Mouse (Mus musculus) lung, adult 18-20 months (tissue): ENCODE results near the gene Ptpdc1.

ENCODE experiments used
- DNase-seq, 2 experiments: peaks; one replicate each; pipeline ENCODE4 v3.0.0; 2022; ENCODE audit warnings: mixed read lengths in 2 of 2

Ptpdc1 gene

DNA sequence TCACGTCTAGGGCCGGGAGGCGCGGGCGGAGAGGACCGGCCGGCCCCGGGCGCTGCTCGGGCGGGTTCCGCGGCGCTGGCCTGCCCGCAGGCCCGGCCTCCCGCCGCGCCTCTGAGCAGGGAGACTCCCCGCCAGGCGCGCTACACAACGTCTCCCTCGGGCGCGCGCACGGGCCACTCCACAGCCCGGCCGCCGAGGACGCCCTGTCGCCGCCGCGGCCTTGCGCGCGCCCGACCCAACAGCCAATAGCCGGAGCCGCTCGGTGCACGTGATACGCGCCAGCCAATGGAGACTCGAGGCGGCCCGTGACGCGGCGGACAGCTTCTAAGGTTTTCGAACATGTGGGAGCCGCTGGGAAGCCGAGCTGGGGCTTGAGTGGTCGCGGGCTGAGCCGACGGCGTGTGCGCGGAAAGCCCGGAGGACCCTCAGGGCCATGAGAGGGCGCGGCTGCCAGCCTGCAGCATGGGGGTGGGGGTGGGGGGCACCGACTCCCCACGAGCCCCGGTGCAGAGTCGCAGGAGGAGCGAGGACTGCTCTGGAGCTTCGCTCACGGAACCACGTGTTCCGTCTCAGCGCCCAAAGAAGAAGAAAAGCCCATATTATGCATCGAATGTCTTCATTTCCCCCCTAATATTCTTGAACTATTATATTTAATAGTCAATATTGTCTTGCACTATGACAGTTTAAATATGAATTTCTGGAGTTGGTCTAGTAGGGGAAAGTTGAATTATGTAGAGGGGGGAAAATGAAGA lies at the start of gene Ptpdc1:
Ptpdc1 (minus strand) TSS at position 232 of the 752 bp plus-strand sequence.
- peak; percentile 96 to 97 for DNase-seq

GRCm38 (mm10) chr13:48674609-48675008 lies 49.1 kb upstream of the Ptpdc1 start:
- no peak for DNase-seq

- DNase-seq: no peak
These were observed 46.9 kb upstream of the Ptpdc1 start for GRCm38 (mm10) chr13:48672312-48672840.

GRCm38 (mm10) chr13:48668976-48669534 lies 43.6 kb upstream of the Ptpdc1 start:
- no peak for DNase-seq

DNA sequence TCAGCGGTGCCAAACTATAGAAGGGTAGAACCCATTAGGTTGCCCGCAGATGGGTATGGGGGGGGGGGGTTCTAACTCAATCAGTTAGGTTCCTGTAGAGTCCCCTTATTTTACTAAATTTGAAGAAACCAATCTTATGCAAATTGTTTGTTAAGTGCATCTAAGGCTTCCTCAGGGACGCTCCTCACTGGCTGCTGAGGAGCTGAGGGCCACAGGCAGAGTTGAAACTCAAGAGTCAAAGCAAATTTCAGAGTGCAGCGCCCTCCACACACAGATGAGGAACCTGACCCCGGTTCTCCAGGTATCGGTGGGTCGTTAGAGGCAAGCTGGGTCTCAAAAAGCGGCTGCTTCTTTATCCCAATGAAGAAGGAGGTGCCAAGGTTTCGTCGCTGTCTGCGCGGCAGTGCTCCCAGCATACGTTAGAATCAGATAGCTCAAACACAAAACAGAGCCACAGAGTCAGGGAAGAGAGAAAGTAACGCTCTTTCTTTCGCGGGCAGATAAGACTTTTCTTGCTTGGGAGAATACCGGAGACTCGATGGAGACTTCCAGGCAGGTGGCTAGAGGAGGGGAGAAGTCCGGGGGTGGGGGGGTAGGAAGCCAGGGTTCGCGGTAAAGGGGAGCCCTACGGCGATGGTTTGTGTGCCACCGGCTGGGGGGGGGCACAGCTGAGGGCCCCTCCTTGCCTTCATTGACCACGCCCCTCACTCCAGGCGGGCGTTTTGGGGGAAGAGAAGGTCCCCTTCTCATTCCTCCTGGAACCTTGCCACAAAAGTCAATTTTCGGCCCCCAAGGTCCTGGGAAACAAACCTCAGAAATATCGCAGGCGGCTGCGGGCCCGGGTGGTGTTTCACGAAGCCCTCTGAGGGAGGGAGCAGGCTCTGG lies 42.9 kb upstream of the Ptpdc1 start:
- DNase-seq: no peak

DNA sequence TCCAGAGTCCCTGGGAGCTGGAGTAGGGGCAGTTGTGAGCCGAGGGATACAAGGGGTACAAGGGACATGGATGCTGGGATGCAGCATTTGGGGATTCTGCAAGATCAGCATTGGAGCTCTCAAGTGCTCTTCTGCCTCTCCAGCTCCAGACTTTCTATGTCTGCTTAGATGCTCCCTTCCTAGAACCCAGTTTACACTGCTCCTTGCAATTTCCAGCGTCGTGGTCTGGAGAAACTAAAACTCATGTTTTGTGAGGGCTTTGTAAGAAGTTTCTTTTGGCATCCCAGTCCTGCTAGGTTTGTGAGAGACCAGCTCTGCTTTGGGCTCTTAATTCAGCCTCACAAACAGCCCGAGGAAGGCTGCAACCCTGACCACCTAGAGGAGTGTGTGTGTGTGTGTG lies 42.0 kb upstream of the Ptpdc1 start:
- DNase-seq: no peak

- no peak for DNase-seq
These were observed 40.5 kb upstream of the Ptpdc1 start for GRCm38 (mm10) chr13:48665656-48666597.

GRCm38 (mm10) chr13:48664916-48665655 lies 39.6 kb upstream of the Ptpdc1 start:
- no peak for DNase-seq

- DNase-seq: no peak
These were observed 38.5 kb upstream of the Ptpdc1 start for GRCm38 (mm10) chr13:48663988-48664339.

DNA sequence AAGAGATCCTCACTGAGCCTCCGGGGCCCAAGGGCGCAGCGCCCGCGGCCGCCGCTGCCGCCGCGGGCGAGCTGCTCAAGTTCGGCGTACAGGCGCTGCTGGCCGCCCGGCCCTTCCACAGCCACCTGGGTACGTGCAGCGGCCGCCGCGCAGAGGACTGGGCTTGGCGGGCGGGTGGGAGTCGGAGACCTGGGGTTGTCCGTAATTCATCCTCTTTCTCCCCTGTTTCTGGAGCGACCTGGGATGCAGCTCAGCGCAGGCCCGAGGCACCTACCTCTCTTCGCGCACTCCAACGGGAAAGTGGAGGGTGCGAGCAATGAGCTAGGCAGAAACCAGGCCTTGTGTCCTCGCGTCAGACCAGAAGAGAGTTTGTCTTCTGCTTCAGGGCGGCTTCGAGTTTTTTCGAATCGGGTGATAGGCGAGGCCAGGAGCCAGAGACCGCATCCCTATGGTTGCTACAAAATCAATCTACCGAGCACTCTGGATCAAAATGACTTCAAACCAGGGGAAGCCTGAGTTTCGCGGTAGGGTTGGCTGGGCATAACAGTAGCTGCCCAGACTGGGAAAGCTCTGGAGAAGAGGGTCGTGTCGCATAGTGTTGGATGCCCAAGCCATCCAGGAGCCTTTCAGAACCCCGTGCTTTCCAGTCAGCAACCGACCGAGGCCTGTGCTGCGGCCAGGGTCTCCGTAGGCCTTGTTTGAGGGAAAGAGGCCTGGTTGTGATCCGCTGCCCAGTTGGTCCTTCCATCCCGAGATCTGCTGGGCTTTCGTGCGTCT lies 37.9 kb upstream of the Ptpdc1 start:
- DNase-seq: no peak

DNA sequence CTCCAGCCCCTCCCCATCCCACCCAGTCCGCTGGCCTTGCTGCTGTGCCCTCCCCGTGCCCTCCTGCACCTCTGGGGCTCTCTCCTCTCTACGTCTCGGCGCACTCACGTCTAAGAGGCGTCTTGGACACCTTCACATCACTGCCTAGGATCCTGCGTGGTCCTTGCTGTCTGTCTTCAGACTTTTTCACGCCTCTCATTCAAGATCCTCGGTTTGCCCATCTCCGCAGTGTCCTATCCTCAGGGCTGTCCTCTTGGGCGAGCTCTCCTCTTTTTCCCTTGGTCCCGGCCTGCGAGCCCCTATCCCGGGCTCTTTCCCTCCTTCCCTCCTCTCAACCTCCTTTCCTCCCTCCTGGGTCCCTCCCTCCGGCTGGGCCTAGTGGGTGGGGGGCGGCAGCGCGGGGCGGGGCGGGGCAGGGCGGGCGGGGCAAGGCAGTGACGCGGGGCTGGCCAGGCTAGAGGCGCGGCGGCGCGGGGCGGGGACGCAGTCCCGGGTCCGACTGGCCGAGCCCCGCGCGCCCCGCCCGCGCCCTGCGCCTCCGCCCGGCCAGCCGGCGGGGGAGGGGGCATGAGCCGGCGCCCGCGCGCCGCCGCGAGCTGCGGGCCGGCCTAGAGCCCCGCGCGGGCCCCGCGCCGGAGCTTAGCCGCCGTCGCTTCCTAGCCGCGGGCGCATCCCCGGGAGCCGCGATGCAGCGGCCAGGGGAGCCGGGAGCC lies 37.1 kb upstream of the Ptpdc1 start, which contains the start of gene Barx1:
Barx1 (plus strand) TSS at position 568 of the 713 bp plus-strand sequence.
- no peak for DNase-seq

DNA sequence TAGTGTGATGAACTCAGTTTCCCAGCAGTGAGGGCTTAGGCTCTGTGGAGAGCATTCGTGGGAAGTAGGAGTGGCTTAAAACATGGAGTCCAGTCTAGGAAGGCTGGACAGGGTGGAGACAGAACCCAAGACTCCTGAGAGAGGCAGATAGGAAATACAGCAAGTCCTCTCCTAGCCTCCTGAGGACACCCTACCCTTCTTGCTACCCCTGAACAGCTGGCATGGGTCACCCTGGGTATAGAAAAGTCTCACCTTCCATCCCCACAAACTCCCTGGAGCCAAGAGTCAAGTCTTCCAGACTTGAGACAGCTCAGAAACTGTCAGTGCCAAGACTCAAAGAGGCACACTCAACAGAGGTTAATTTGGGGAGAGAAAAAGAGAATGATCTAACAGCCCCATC lies 36.1 kb upstream of the Ptpdc1 start:
- no peak for DNase-seq

DNA sequence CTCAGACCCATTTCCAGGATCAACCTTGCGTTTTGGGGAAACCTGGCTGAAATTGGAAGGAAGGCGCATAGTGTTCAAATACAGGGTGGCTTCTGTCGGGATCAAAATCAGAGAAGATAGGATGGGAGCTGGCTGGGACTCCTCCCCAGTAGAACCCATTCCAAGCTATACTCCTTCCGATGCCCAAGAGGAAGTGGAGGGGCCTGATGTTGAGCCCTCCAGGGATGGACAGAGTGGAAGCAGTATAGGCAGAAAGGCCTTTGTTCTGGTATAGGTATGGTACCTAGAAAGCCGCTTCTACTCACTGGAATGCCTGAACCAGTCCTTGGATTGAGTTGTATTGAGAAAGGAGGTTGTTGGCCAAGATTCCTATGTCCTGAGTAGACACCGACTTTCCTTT lies 35.3 kb upstream of the Ptpdc1 start:
- no peak for DNase-seq

DNA sequence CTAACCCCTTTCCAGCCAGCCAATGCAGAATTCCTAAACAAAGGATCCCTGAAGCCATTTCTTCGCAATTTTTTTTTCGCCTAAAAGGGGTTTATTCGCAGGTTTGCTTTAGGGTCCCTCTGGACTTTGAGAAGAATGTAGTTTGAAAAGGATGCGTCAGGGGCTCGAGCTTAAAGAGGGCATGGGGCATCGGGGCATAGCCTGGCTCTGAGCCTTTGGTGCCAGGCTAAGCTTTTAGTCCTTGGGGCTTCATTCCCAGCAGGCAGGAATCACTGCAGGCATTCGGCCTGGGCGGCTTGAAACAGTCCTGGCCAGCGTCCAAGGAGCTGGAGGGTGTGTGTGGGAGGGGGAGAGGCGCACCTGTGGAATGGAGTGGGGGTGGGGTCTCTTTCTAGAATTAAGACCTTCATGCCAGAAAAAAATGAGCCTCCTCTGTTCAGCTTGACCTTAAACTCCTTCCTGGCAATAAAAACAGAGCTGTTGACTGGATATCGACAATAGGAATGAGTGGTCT lies 34.8 kb upstream of the Ptpdc1 start:
- no peak for DNase-seq

DNA sequence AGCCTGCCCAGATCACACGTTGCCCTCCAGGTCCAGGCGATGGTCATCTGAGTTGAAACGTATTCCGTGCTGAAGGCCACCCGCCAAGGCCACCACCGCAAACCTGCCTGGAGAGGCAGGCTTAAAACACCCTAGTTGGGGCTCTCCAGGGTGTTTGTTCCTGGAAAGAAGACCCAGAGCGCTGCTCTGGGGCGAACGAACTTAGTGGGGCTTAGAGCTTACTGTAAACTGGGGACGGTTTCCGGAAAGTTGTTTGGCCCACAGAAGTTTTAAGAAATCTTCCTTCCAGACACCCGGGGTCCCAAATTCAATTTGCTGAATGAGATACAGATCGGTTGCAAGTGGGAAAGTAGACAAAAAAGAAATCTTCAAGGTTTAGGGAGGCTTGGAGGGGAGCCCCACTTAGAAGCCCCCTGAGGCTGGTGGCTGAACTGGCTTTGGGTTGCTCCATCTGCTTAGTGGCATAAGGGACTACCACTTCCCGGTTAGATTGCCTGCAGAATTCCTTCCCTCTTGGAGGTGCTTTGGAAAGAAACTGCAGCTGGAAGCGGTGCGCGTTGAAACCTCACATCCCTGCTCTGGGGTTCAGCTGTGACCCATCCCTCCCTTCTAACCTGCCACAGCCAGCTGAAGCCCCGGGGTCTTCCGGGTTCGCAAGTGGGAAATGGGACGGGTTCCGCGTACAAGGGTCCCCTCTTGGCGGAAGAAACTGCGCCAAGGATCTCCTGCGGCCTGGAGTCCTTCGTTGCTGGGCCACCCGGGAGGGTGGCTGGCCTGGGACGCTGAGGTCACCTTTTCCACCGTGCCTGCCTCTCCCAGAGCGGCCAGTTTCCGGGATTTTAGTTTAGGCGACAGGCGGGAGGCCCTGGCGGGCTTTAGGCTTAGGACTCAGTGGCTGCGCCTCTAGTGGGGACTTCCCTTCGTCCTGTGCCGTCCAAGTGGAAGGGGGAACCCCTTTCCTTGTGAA lies 34.1 kb upstream of the Ptpdc1 start:
- no peak for DNase-seq

DNA sequence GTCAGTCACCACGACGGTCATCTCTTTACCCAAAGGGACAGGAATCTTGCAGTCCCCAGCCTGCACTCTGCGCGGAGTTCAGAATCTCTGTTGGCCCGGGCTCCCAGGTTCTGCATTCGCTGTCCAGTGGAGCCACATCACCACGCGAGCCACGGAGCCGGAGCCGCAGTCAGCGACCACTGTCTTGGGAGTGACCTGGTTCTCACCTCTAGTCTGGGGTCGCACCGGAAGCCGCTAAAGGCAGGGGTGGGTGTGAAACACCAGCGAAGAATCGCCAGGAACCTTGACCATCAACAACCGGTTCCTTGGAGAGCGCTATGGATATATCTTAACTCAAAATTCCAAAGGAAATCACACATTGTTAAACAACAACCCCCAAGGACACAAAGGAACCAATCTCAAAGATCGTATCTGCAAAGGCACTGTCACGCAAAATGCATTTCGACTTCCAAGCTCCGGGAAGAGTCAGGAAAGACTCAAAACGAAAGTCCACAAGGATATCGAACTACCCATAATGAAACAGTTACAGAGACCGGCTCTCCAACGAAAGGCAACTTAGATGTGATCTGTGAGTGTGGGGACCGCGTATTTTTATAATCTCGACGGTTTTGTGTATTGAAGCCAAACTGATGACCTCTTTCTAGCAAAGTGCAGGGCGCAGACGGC lies 33.3 kb upstream of the Ptpdc1 start:
- DNase-seq: no peak

- DNase-seq: no peak
These were observed 32.3 kb upstream of the Ptpdc1 start for GRCm38 (mm10) chr13:48657791-48658190.

GRCm38 (mm10) chr13:48655637-48656036 lies 30.2 kb upstream of the Ptpdc1 start:
- DNase-seq: peak; percentile 20 to 48
